Mouse (Mus musculus): Measurements from ENCODE around the gene Acot7.

Acot7 gene

DNA sequence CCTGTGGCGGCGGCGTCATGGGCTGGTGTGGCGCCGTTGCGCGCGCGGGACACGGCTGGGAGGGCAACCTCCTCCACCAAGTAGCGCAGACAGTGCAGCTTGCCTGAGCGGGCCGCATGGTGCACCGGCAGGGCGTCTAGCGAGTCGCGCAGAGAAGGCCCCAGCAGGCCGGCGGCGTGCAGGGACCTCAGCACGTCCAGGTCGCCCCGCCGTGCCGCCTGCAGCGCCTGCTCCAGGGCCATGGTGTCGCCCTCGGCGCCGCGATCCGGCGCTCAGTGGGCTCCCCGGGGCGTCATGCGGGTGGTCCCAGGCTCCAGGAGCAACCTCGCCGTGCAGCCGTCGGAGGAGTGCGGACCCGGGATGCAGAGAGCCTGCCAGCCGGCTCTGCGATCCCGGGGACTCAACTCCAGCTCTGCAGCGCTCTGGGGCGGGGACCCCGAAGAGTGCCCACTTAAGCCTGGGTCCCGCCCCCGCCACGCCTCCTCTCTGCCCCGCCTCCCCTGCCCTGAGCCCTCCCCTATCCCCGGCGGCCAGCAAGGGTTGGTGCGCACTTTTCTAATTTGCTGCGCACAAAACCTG is 25.9 kb upstream of the Acot7 start, which contains the start of gene Espn:
Gene Espn (minus strand): TSS at position 406 of the 579 bp plus-strand sequence.
- DNase-seq = peak; percentile 56 to 60

DNA sequence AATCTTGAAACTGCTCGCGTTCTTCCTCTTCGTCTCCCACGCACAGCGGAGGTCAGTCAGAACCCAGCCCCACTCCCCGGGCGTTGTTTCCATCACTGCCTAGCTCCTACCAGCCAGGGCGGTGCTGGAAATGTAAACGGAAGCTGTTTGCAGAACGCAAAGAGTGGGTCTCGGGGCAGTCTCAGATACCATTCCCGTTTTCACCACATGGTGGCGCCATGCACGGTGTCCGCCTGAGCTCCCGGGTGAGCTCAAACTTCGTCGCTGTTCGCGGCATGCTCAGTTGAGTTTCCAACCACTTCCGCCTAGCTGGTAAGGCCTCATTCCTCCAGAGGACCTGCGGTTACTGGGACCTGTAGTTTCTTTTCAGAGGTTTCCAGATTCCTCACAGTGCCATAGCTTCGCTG is 24.2 kb upstream of the Acot7 start:
- DNase-seq = peak; percentile 97

DNA sequence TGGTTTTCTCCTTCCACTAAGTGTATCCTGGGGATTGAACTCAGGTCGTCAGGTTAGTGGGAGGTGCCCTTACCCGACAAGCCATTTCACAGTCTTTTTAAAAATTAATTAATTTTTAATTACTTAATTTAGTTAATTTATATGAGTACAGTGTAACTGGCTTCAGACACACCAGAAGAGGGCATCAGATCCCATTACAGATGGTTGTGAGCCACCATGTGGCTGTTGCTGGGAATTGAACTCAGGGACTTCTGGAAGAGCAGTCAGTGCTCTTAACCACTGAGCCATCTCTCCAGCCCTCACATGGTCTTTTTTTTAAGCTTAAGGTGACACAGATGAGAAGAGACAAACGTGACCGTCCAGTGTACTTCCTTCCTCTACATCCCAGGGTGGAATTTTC is 22.9 kb upstream of the Acot7 start:
- DNase-seq = no peak

DNA sequence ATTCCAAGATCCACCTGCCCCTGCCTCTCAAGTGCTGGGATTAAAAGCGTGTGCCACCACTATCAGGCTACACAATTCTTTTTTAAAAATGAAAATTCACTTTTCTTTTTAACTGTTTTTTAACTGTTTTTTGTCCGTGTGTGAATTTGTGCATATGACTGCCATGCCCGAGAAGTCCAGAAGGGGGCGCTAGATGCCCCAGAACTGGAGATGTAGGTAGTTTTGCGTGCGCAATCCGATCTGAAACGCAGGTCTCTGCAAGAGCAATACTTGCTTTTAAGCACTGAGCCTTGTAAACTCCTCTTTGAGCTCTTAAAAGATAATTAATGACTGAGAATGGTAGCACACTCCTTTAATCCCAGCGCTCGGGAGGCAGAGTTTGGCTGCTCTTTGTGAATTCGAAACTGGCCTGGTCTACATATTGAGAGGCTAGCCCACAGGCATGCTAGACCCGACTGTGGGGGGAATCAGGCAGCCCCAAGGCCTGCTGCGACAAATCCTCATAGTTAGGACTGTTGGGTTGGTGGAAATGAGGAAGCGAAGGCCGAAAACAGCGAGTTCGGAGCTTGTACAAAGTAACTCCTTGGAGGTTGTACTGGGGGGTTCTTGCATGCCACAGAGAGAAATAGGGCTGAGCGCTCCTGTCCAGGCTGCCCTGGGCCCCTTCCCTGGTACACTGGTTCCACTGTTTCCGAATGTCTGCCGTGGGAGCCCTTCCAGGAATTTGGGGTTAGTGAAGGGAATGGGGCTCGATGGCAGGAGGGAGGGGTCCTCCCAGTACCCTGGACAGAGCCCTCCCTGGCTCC is 20.0 kb upstream of the Acot7 start:
- DNase-seq = peak; percentile 85

DNA sequence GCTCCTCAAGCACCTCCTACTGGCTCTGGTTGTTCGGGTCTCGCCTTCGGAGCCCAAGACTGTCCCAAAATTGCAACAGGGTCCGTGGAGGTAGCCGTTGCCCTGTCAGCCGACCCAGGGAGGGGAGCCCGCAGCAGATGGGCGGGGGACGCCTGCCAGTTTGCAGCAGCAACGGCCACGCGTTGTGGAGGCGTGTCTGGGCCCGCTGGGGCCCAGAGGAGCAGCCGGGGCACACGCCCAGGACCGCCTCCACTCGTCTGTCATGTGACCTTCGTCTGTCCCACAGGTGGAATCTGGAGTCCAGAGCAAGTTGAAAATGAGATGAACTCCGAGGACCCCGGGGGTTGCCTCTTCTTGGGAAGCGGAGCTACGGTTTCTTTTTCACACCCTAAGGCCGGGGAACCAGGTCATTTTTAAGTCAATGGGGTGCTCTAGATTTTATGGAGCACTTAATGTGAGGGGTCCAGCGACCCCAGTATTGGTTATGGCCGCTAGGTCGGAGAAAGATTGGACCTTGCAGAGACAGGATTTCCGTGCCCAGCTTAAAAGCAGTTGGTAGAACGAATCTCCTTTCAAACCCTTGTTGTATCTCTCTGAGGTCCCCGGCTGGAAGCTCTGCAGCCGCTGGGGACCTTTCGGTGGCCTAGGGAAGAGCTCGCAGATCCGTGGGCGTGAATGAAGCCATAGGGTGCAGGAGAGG is 19.2 kb upstream of the Acot7 start, which contains the start of gene Hes2:
Gene Hes2 (plus strand): TSS at position 283 of the 700 bp plus-strand sequence.
- DNase-seq = peak; percentile 19 to 25

DNA sequence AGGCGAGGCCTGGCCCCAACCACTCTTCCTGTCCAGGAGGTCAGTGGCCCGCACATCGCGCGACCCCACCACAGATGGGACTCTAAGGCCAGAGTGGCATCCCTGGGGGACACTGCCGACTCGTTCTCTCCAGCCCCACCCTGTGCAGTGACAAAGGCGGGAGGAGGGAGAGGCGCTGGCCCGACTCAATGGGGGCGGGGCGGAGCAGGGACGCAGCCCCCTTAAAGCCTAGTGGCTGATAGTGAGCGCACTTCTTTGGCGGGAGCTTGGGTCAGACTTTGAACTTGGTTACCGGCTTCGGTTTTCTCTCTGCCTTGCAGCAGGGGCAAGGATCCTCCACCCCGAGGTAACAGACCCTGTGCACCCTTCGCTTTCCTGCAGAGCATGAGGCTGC is 18.7 kb upstream of the Acot7 start:
- peak in 1 of 2 experiments; percentile 13 for DNase-seq

DNA sequence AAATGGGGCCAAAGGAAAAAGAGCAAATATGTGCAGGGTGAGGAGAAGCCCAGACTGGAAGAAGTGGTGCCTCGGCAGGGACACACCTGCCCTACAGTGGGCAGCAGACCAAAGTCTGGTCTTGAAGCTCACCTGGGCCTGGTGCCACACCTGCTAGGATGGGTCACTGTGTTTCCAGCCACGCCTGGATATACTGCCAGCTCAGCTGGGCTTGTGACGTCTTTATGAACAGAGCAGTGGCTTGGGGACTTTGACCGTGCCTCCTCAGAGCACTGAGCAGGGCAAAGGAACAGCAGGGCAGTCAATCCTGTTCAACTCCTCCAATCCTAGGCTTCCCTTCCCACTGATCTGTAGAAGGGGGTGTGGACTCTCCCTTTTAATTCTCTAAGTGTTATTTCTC is 17.2 kb upstream of the Acot7 start:
- no peak for DNase-seq

DNA sequence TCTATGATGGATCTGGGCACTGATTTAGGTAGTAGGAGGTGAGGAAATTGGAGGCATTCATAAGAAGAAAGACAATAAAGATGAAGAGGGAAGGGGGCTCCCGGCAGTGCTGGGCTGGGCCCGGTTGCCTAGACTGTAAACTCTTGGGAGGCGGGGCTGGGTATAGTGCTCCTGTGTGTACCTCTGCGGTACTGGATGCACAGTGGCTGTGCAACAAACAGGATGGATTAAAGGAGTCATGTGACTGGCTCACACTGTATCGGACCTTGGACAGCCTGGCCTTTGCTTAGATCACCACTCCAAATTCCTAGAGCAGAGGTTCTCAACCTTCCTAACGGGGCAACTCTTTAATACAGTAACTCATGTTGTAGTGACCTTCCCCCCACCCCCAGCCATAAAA is 16.3 kb upstream of the Acot7 start:
- no peak for DNase-seq

DNA sequence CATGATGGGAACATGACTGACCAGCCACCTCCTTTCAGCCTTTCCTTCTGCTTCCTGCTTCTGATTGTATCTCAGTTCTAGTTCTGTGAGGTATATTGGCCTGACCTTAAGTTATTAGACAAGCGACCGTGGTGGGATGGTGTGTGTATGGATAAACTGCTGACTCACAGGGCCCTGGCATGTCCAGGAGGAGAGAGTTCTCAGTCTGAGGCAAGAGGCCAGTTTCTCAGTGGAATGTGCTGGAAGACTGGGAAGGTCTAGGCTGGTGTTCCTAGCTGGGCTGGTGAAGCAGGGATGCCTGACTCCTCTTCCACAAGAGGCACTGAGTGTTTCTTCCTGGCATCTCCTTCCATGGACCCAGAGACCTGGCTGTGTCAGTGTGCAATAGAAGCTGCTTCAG is 15.2 kb upstream of the Acot7 start:
- no peak for DNase-seq

DNA sequence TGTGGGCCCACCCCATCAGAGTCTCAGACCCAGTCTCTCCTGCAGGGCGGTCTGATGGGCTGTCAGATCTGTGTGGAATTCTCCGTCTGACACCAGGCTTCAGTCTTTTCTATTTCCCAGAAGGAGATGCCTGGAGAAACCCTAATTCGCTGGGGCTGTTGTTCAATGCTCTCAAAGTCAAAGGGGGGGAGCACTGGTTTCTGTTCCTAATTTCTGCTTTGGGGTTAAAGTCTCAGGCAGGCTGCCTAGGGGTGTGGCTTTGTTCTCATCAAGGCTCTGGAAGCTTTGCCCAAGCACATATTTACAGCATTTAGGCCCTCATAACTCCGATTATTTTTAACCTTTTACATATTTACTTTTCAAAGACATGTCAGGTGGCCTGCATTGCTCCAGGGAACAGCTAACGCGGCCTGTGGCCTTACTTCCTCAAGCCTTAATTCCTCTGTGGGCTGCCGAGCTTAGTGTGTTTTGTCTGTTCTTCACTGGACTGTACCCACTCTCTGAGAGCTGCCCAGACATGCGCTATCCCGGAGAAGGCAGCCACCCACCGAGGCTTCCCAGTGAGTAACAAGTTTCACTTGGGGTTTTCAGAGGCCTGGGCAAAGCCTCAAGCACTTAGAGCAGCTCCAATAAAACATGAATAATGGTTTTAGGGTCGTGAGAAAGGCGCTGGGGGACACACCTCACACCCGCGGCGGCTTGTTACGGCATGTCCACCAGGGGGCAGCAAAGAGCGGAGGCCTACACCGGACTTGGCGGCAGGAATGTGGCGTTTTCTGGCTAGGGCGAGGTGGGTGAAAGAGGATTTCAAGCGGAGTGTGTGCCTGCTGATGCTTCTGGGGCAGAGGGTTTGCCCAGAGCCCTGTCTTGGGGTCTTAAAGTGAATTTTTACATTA is 12.7 kb upstream of the Acot7 start:
- peak; percentile 87 to 89 for DNase-seq

DNA sequence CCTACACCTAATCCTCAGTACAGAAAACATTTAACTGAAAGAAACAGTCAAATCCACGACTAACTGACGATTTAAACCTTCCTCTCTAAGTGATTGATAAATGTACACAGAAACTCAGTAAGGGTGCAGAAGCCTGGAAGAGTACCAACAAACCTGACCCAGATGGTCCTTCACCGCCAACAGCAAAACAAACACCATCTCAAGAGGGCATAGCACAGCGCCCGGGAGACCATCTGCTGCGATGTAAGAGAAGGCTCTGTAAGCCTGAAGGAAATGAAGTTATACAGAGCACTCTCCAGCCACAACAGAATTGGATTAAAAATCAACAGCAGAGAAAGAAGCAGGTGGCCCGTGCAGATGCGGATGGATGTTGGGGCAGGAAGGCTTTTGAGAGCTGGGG is 9.9 kb upstream of the Acot7 start:
- DNase-seq = no peak

DNA sequence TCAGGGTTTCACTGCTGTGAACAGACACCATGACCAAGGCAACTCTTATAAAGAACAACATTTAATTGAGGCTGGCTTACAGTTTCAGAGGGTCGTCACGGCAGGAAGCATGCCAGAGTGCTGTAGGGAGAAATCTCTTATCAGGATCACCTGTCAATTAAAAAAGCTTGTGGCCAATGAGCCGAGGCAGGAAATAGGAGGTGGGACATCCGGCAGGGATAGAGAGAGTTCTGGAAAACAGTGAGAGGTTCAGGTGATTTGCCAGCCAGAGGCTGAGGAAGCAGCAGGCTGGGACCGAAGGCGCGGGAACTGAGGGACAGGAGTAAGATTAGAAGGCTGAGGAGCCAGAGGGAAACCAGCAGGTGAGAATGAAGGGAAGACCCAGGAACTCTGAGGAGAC is 8.8 kb upstream of the Acot7 start:
- DNase-seq = no peak

DNA sequence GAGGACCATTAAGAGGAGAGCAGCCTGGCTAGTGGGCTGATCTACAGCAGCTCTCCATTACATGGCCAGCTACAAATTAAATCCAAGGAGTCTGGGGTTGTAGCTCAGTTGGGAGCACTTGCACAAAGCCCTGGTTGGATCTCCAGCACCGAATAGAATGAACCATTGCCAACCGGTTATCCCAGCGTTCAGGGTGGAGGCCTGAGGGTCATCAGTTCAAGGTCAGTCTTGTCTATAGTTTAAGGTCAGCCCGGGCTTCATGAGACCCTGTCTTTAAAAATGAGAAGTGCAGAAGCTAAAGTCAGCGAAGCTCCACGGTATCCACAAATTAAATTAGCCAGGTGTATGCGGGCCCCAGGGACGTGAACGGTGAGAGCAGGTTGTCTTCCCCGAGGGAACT is 7.6 kb upstream of the Acot7 start:
- no peak for DNase-seq

DNA sequence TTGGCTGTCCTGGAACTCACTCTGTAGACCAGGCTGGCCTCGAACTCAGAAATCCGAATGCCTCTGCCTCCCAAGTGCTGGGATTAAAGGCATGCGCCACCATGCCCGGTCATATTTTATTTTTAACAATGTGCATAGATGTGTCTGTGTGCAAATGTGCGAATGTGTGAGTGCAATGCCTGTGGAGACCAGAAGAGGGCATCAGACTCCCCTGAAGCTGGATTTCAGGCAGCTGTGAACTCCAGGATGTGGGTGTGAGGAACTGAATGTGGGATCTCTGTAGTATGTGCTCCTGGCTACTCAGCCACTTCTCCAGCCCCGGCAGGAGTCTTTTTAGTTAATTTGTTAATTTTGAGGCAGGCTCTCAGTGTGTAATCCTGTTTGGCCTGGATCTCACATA is 6.4 kb upstream of the Acot7 start:
- peak; percentile 19 to 23 for DNase-seq

DNA sequence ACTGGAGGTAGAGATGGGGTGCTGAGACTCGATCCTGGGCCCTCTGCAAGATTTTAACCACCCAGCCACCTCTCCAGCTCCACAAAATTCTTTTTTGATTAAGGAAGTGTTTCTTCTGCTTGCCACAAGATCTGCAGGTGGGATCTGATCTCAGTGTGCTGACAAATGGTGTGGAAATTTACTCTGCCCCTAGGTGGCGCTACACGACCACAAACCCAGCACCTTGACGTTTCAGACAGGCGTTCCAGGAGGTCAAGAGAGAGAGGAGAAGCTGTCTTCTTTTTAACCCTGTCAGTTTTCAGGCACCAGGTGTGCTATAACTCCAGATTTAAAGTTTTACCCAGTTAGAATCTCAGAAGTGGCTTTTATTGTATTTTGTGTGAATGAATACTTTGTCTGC is 4.9 kb upstream of the Acot7 start:
- DNase-seq = peak; percentile 90 to 92

DNA sequence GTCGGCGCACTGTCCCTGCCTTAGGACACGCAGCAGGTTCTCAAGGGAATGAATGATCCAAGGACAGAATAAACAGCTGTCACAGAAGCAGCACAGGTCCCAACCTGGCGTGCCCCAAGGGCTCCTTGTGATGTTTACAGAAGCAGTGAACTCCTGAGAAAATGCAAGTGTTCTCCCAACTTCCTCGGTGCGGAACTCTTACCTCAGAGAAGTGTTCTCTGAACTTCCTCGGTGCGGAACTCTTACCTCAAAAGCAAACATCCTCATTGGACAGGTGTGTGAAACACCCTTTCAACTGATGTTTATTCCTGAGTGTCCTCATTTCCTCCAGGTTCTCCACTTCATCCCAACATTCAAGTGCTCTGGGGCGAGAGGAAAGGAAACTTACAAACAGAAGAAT is 4.0 kb upstream of the Acot7 start:
- no peak for DNase-seq

DNA sequence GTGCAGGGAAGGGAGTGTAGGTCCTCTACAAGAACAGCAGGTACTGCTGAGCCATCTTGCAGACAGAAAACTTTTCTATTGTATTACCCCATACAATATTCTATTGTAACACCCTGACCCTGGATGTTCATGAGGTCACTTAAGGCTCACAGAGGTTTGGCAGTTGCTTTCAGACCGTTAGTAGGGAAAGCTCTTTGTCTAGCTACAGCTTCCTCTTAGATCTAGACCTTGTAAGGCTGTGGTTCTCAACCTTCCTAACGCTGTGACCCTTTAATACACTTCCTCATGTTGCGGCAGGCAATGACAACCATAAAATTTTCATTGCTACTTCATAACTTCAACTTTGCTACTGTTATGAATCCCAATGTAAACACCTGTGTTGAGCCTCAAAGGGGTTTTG is 1.3 kb upstream of the Acot7 start:
- DNase-seq = no peak

DNA sequence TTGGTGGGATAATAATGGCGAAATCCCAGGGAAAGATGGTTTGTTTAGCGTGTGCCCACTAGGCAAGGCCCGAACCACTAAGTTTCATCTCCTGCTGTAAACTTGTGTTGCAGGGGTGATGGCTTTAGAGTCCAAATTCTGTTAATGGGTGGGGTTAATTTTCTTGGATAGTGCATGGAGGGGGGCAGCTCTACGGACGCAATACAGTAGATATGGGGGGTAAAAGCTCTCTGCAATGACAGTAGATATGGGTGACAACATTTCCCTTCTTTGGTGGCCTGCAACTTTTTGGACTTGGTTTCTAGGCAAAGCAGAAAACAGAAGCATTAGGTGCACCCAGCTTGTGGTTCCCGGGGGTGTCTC is 779 bp upstream of the Acot7 start:
- no peak for DNase-seq

DNA sequence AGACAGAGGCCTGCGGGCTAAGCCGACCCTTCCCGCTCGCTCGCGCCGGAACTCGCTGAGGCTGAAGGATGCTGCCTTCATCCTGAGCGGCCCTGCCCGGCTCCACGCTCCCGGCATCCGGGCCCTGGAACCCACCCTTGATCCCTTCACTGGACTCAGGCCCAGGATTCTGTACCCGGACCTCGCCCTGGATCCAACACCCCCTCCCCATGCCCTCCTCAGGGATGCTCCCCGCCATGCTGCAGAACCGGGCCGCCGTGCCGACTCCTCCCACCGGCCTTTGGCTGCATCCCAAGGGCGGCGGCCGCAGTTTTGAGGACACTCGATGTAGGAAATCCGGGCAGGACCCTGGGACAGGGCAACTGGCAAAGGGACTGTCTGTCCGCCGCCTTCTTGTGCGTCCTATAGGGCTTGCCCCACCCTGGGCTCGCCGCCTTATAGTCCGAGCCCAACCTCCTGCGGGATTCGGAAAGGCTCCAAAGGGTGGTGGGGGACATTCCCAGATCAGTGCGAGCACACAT is 470 bp downstream of the Acot7 start:
- DNase-seq = peak in 1 of 2 experiments; percentile 24

DNA sequence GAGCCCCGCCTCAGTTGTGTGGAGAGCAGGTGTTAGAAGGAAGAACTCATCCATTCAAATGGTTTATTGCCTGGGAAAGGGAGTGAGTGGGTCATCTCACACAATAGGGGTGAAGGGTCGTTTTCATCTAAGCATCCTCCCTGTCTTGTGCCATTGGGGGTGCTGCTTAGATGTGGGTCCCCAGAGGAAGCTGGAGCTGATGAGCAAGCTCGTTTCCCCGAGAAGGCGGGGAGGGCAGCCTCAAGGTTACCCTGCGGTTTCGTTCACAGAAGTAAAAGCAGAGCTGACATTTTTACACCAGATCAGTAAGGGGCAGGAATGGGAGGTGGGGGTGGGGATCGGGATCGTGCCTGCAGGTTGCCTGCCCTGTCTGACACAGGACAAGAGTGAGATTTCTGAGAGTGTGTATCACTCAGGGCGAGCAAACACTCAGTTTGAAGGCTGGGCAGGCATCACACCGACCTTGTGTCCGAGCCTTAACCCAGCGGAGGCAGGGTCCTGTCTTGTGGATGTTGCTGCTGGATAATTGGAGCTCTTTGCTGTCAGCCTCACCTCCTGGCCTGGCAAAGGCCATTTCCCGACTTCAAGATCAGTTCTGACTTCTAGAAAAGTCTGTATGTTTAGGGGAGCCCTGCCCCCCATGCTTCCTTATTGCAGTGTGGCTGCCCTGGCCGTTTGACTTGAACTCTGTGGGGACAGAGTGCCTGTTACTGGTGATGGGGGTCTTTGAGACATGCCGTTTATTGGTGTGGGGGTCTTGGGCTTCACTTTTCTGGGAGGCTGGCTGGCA is 1.2 kb downstream of the Acot7 start:
- no peak for DNase-seq

DNA sequence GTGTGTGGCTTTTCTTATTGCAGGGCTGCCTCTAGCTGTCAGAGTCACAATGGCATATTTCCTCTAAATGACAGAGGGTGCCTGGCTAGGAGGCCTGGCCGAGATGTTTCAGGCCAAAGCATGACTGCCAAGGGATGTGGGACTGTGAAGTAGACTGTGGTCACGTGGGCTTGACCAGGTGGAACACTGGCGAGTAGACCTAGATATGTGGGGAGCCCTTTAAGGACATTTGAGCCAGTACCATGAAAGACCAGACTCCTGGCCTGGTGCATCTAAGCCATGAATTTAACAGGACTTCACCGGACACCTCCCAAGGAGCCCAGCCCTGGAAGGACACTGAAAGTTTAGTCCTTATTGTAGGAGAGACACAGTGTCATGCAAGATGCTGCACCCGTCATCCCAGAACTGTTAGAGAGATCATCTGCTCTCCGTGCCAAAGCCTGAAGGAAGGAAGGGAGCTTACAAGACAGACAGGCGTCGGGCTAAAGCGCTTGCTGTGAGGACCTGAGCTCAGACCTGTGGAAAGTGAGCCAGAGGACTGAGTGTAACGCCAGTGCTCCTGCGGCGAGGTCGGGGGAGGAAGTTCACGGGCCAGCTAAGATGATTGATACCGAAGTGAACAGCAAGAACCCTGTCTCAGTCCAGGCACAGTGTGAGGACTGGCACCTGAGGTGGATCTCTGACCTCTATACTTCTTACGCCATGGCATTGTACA is 2.2 kb downstream of the Acot7 start:
- no peak for DNase-seq

Measured in B cell, adult 2 months (primary cell).